Comparison of ENCODE assay signal across 15 mouse cellular contexts in genomic region chr3:127745504-127745903, GRCm38 (mm10). TPM values are rescaled to one million over a fixed set of nuclear protein-coding genes. Genes with fewer than 3 reads are reported as not detected.
DNase-seq lines count a peak whose midpoint lies in the region; ATAC-seq lines count a peak whose summit lies in the region.
"Had no signal": no experiment of that assay in that cellular context is flagged by ENCODE, and none has a peak within 500 bp of the region (broad histone marks: within the 10 kb centered on the region; RNA-seq: fewer than 3 reads in every experiment).

No protein-coding gene starts in this region.

- H3K27me3 ChIP-seq in neural tube, embryonic 11.5 days (ENCODE audit: control insufficient read depth, insufficient read depth, low read length) = peaks cover 10% of the 10 kb centered on the region
- peaks cover 17% of the 10 kb centered on the region for H3K27me3 ChIP-seq in hindbrain, embryonic 13.5 days
- peaks cover 35% of the 10 kb centered on the region for H3K27me3 ChIP-seq in kidney, embryonic 14.5 days (ENCODE audit: control insufficient read depth, insufficient read depth, low read length)
- H3K27me3 ChIP-seq: CH12.LX had no signal

- no peaks in the 10 kb centered on the region for H3K36me3 ChIP-seq in neural tube, embryonic 11.5 days (ENCODE audit: control insufficient read depth, insufficient read depth, low read length)
- H3K36me3 ChIP-seq in hindbrain, embryonic 13.5 days = no peaks in the 10 kb centered on the region
- H3K36me3 ChIP-seq in kidney, embryonic 14.5 days (ENCODE audit: control insufficient read depth, insufficient read depth, low read length) = no peaks in the 10 kb centered on the region
- H3K36me3 ChIP-seq: heart, embryonic 13.5 days; liver, embryonic 13.5 days; stomach, embryonic 15.5 days had no signal

- peaks cover 21% of the 10 kb centered on the region for H3K4me1 ChIP-seq in neural tube, embryonic 11.5 days (ENCODE audit: control insufficient read depth, insufficient read depth, low read length)
- H3K4me1 ChIP-seq in hindbrain, embryonic 13.5 days (replicated peaks) = peaks cover 41% of the 10 kb centered on the region
- no peaks in the 10 kb centered on the region for H3K4me1 ChIP-seq in kidney, embryonic 14.5 days (ENCODE audit: control insufficient read depth, insufficient read depth, low read length)
- H3K4me1 ChIP-seq: liver, embryonic 13.5 days; stomach, embryonic 15.5 days had no signal

- no peak for ATAC-seq in neural tube, embryonic 11.5 days (ENCODE audit: insufficient read depth, low FRiP score, low TSS enrichment)
- ATAC-seq in hindbrain, embryonic 13.5 days (ENCODE audit: low FRiP score) = no peak
- no peak for ATAC-seq in kidney, embryonic 14.5 days (ENCODE audit: low FRiP score, low TSS enrichment)

- no peak overlapping the region for H3K4me2 ChIP-seq in neural tube, embryonic 11.5 days (ENCODE audit: low read depth)
- no peak overlapping the region for H3K4me2 ChIP-seq in hindbrain, embryonic 13.5 days
- H3K4me2 ChIP-seq in kidney, embryonic 14.5 days (replicated peaks; ENCODE audit: low read depth, low read length) = no peak overlapping the region
- H3K4me2 ChIP-seq: heart, embryonic 13.5 days; liver, embryonic 13.5 days; stomach, embryonic 15.5 days had no signal

- no peaks in the 10 kb centered on the region for H3K9me3 ChIP-seq in neural tube, embryonic 11.5 days (ENCODE audit: control insufficient read depth, low read length)
- H3K9me3 ChIP-seq in hindbrain, embryonic 13.5 days = no peaks in the 10 kb centered on the region
- H3K9me3 ChIP-seq in kidney, embryonic 14.5 days (ENCODE audit: control insufficient read depth, low read length) = peaks cover 5% of the 10 kb centered on the region; the same call in 1 of the 2 replicates
- H3K9me3 ChIP-seq: heart, embryonic 13.5 days; liver, embryonic 13.5 days; stomach, embryonic 15.5 days had no signal

- no peak overlapping the region for H3K9ac ChIP-seq in neural tube, embryonic 11.5 days (ENCODE audit: low read length)
- no peak overlapping the region for H3K9ac ChIP-seq in hindbrain, embryonic 13.5 days
- no peak overlapping the region for H3K9ac ChIP-seq in kidney, embryonic 14.5 days (ENCODE audit: low read depth, low read length)
- H3K9ac ChIP-seq: heart, embryonic 13.5 days; liver, embryonic 13.5 days; stomach, embryonic 15.5 days had no signal

- 7% methylated on average over 6 of the region's 6 CpGs for WGBS in neural tube, embryonic 11.5 days
- WGBS in hindbrain, embryonic 13.5 days = 23% methylated on average over 6 of the region's 6 CpGs
- WGBS in kidney, embryonic 14.5 days = 12% methylated on average over 6 of the region's 6 CpGs

- DNase-seq in embryo, embryonic 10 days (ENCODE audit: low spot score) = peak; percentile 47
- DNase-seq in embryo, embryonic 9.5 days (ENCODE audit: extremely low spot score) = no peak
- DNase-seq in neural tube, embryonic 11.5 days (ENCODE audit: low spot score) = peak; percentile 45
- no peak for DNase-seq in neural tube, embryonic 10.5 days (ENCODE audit: extremely low spot score, low spot score)
- no peak for DNase-seq in lung, postnatal 10 days
- DNase-seq in adipocyte (ENCODE audit: low spot score) = no peak
- DNase-seq: kidney, adult 11 months; kidney, postnatal 36 days; liver, embryonic 13.5 days; spleen, adult 18-20 months had no signal

- H3K27ac ChIP-seq in neural tube, embryonic 11.5 days (ENCODE audit: low read depth, low read length) = no peak overlapping the region
- 0 out of 2 replicates have a peak overlapping the region, but pooled peaks have one; percentile 2 for H3K27ac ChIP-seq in hindbrain, embryonic 13.5 days
- H3K27ac ChIP-seq in kidney, embryonic 14.5 days (ENCODE audit: low read depth, low read length) = no peak overlapping the region
- H3K27ac ChIP-seq: heart, embryonic 13.5 days; liver, embryonic 13.5 days; stomach, embryonic 15.5 days had no signal

- H3K4me3 ChIP-seq in neural tube, embryonic 11.5 days (ENCODE audit: low read depth, low read length) = no peak overlapping the region
- H3K4me3 ChIP-seq in hindbrain, embryonic 13.5 days = no peak overlapping the region
- no peak overlapping the region for H3K4me3 ChIP-seq in kidney, embryonic 14.5 days (ENCODE audit: low read length)
- H3K4me3 ChIP-seq: heart, embryonic 13.5 days; liver, embryonic 13.5 days; stomach, embryonic 15.5 days had no signal

RNA-seq across cellular contexts. Expression of gene Alpk1, which starts 34.8 kb away (rescaled TPM):
- polyA plus RNA-seq in neural tube, embryonic 11.5 days (2014; fragmentation: Nextera tagmentation; extraction: Ambion mirVana) = 0.64 and 0.74 TPM in 2 replicates
- 0.79 and 1.3 TPM in 2 replicates for polyA plus RNA-seq in hindbrain, embryonic 13.5 days (2015; fragmentation: Nextera tagmentation; extraction: Ambion mirVana)
- polyA plus RNA-seq in kidney, embryonic 14.5 days (2014; fragmentation: Nextera tagmentation; extraction: Ambion mirVana) = 0.49 and 1.2 TPM in 2 replicates

RNA-seq across cellular contexts. Expression of gene Tifa, which starts 44.1 kb away (rescaled TPM):
- polyA plus RNA-seq in neural tube, embryonic 11.5 days (2014; fragmentation: Nextera tagmentation; extraction: Ambion mirVana) = 2.4 TPM in 2 replicates
- polyA plus RNA-seq in hindbrain, embryonic 13.5 days (2015; fragmentation: Nextera tagmentation; extraction: Ambion mirVana) = 3.5 and 4.7 TPM in 2 replicates
- 3.2 and 4.2 TPM in 2 replicates for polyA plus RNA-seq in kidney, embryonic 14.5 days (2014; fragmentation: Nextera tagmentation; extraction: Ambion mirVana)

Comparison
In these comparisons a context has a peak if more than half of its experiments do, and no peak if none do; other contexts are left out.
1. DNase-seq: peak in embryo, embryonic 10 days (single experiment) and neural tube, embryonic 11.5 days (single experiment); none in embryo, embryonic 9.5 days (single experiment), neural tube, embryonic 10.5 days (single experiment), lung, postnatal 10 days (single experiment) and adipocyte (single experiment).